Comparison of ENCODE assay signal across 9 mouse cellular contexts in the genomic region with DNA sequence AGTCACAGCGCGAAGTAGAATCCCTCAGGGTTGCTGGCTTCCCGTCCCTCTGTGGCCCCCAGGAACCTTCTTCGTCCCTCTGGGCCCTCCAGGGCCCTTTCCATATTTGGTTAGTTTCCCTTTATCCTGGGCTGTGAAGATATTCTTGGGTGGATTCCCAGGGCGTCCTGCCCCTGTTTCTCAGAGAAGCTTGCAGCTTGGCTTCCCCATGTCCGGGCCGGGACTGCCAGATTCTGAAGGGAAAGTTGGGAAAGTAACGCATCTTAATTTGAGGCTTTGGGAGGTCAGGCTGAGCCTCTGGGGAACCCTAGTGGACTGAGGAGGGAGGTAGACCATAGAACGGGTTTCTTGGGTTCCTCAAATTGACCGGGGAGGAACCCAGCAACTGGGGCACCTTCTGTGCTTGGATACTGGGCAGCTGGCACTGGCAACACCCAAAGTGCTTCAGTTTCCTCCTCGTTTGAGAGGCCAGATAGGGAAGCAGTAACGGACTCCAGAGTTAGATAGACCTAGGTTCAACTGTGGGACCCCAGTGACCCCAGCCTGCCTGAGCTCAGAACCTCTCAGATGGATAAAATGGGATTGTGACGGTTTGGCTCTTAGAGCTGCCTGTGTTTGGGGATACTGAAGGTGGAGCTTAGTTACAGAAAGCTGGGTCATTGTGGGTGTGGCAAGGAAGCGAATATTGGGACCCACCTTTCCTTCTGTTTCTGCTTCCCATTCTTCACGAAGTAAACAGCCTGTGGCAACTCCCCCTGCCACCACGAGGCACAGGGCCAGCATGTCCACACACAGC. TPM values are rescaled to one million over a fixed set of nuclear protein-coding genes. Genes with fewer than 3 reads are reported as not detected.
DNase-seq lines count a peak whose midpoint lies in the region; ATAC-seq lines count a peak whose summit lies in the region.
"Had no signal": no experiment of that assay in that cellular context is flagged by ENCODE, and none has a peak within 500 bp of the region (broad histone marks: within the 10 kb centered on the region; RNA-seq: fewer than 3 reads in every experiment).

No protein-coding gene starts in this region.

- H3K9ac ChIP-seq in liver, embryonic 13.5 days: peak overlapping the region; percentile 65

- no peaks in the 10 kb centered on the region for H3K36me3 ChIP-seq in liver, embryonic 13.5 days

- H3K27me3 ChIP-seq in liver, embryonic 13.5 days: no peaks in the 10 kb centered on the region

- no peak for ATAC-seq in liver, embryonic 13.5 days (ENCODE audit: low read depth)
- ATAC-seq in monocyte, adult 5-6 weeks (replicated peaks; ENCODE audit: insufficient number of reproducible peaks, low FRiP score, low TSS enrichment, poor library complexity, severe bottlenecking): peak; percentile 31

- 0 out of 2 replicates have a peak overlapping the region, but pooled peaks have one; percentile 5 for H3K4me3 ChIP-seq in liver, embryonic 13.5 days (replicated peaks)

- H3K9me3 ChIP-seq in liver, embryonic 13.5 days (replicated peaks): no peaks in the 10 kb centered on the region

- peaks cover 73% of the 10 kb centered on the region for H3K4me1 ChIP-seq in liver, embryonic 13.5 days (replicated peaks)

- H3K4me2 ChIP-seq in liver, embryonic 13.5 days: peak overlapping the region; percentile 72

- H3K27ac ChIP-seq in liver, embryonic 13.5 days: peak overlapping the region; percentile 91
- H3K27ac ChIP-seq: kidney, postnatal 0 days had no signal

- DNase-seq in ovary, postnatal 36 days (ENCODE audit: low spot score): peak; percentile 47
- no peak for DNase-seq in ovary, postnatal 14 days (ENCODE audit: low spot score)
- DNase-seq in gastrocnemius, postnatal 14 days: peak; percentile 66
- DNase-seq in liver, embryonic 13.5 days: peak; percentile 46
- DNase-seq in adrenal gland, adult 18-20 months (ENCODE audit: low spot score in 2 of 2): no peak
- DNase-seq in cerebellum, postnatal 14 days: no peak
- DNase-seq in urinary bladder, postnatal 4 days (ENCODE audit: low spot score in 2 of 2): no peak

- WGBS in liver, embryonic 13.5 days (ENCODE audit: insufficient replicate concordance): 55% methylated on average over 16 of the region's 16 CpGs

- intact Hi-C loops in gastrocnemius, postnatal 14 days (cut with DNase I; ENCODE audit: low total_unique reads): loop anchor here (10.0 kb wide), 2 partner anchors 97 to 167 kb away; a partner anchor contains a TSS

RNA-seq across cellular contexts. Expression of a gene that starts 3.4 kb away (rescaled TPM):
- total RNA-seq in gastrocnemius, postnatal 14 days (2021): 1 to 10 TPM; 6.1 to 9.7 TPM
- 30.6 and 34.1 TPM in 2 replicates for polyA plus RNA-seq in liver, embryonic 13.5 days (2015; fragmentation: Nextera tagmentation; extraction: Ambion mirVana)
- total RNA-seq in monocyte, adult 5-6 weeks (2017): 2.9 to 11.5 TPM (median 8.0 TPM) in 3 replicates
- 10 to 100 TPM; 60.4 to 63.9 TPM for total RNA-seq in adrenal gland, adult 18-20 months (2021)

RNA-seq across cellular contexts. Expression of a gene that starts 27.2 kb away (rescaled TPM):
- total RNA-seq in gastrocnemius, postnatal 14 days (2021): 100 to 1,000 TPM; 298 to 320 TPM
- 173 and 189 TPM in 2 replicates for polyA plus RNA-seq in liver, embryonic 13.5 days (2015; fragmentation: Nextera tagmentation; extraction: Ambion mirVana)
- 210 to 264 TPM (median 238 TPM) in 3 replicates for total RNA-seq in monocyte, adult 5-6 weeks (2017)
- 100 to 1,000 TPM; 205 to 245 TPM for total RNA-seq in adrenal gland, adult 18-20 months (2021)

Comparison
In these comparisons a context has a peak if more than half of its experiments do, and no peak if none do; other contexts are left out.
1. DNase-seq: peak in ovary, postnatal 36 days (single experiment), gastrocnemius, postnatal 14 days (single experiment) and liver, embryonic 13.5 days (single experiment); none in ovary, postnatal 14 days (single experiment), adrenal gland, adult 18-20 months (0 of 2), cerebellum, postnatal 14 days (0 of 2) and urinary bladder, postnatal 4 days (0 of 2).